Mouse (Mus musculus): ENCODE data around the gene Pkp4.

DNA sequence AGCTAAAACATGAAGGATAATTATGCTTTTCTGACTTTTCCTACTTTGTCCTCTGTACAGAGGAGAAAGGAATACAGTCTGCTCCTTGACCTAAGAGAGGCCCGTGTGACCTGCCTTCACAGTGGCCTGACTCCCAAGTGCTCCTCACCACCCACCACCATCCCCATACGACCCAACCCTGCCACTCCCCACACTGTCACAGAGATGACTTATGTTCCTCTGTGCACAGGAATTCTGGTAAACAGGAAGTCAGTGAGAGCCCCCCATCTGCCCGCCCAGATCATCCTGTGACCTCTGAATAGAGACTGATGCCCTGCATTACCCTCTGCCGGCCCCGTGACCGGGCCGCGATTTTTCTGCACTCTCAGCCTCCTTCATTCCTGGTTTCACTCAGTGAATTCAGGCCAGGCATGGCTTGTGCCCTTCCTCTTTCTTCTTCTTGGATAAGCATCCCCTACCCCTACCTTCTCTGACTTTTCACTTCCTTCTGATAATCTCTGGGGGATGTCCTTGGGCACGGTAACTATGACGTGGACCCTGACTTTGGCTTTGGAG lies 79.3 kb downstream of the Pkp4 start:
- no peak for TF ChIP-seq POLR2A (IDR thresholded peaks at IDR 0.05; ENCODE audit: extremely low read depth, insufficient read depth, low read length)
- TF ChIP-seq CTCF (IDR thresholded peaks at IDR 0.05; ENCODE audit: extremely low read depth, insufficient read depth, low read length) = no peak

Data from cortical plate, adult 2 months (tissue).